In genomic region chr16:97977722-97978121, GRCm38 (mm10) we compare ENCODE assay signal across 24 mouse cellular contexts. TPM values are rescaled to one million over a fixed set of nuclear protein-coding genes. Genes with fewer than 3 reads are reported as not detected.
DNase-seq lines count a peak whose midpoint lies in the region; ATAC-seq and TF ChIP-seq lines count a peak whose summit lies in the region.
"Had no signal": no experiment of that assay in that cellular context is flagged by ENCODE, and none has a peak within 500 bp of the region (broad histone marks: within the 10 kb centered on the region; RNA-seq: fewer than 3 reads in every experiment).

No protein-coding gene starts in this region.

- no peak overlapping the region for H3K4me2 ChIP-seq in liver, embryonic 14.5 days (ENCODE audit: low read depth)
- no peak overlapping the region for H3K4me2 ChIP-seq in liver, postnatal 0 days (ENCODE audit: low read depth, low read length)
- no peak overlapping the region for H3K4me2 ChIP-seq in kidney, embryonic 14.5 days (replicated peaks; ENCODE audit: low read depth, low read length)
- H3K4me2 ChIP-seq: heart, embryonic 13.5 days; hindbrain, embryonic 14.5 days had no signal

- peaks cover 0 to 8% of the 10 kb centered on the region in 2 experiments; a peak in 2 of 4 replicates for H3K4me1 ChIP-seq in liver, embryonic 14.5 days (replicated peaks; ENCODE audit: control insufficient read depth in 2 of 2, insufficient read depth in 2 of 2, low read length in 1 of 2)
- no peaks in the 10 kb centered on the region for H3K4me1 ChIP-seq in liver, postnatal 0 days (ENCODE audit: insufficient read depth)
- no peaks in the 10 kb centered on the region for H3K4me1 ChIP-seq in kidney, embryonic 14.5 days (ENCODE audit: control insufficient read depth, insufficient read depth, low read length)
- H3K4me1 ChIP-seq: heart, embryonic 13.5 days had no signal

- no peak for TF ChIP-seq CTCF in liver, embryonic 14.5 days (IDR thresholded peaks at IDR 0.05; ENCODE audit: low read depth)
- no peak for TF ChIP-seq CTCF in liver, postnatal 0 days (IDR thresholded peaks at IDR 0.05; ENCODE audit: low read depth)

- TF ChIP-seq EP300 in liver, embryonic 14.5 days (IDR thresholded peaks at IDR 0.05; ENCODE audit: low read depth), result no peak
- TF ChIP-seq EP300 in liver, postnatal 0 days (IDR thresholded peaks at IDR 0.05; ENCODE audit: low read depth), result no peak

- no peak overlapping the region for H3K27ac ChIP-seq in liver, embryonic 14.5 days
- no peak overlapping the region for H3K27ac ChIP-seq in liver, postnatal 0 days (ENCODE audit: low read depth)
- no peak overlapping the region for H3K27ac ChIP-seq in kidney, embryonic 14.5 days (ENCODE audit: low read depth, low read length)
- H3K27ac ChIP-seq: heart, embryonic 13.5 days; hindbrain, embryonic 14.5 days; hindbrain, postnatal 0 days had no signal

- no peak overlapping the region for H3K9ac ChIP-seq in liver, embryonic 14.5 days (replicated peaks)
- H3K9ac ChIP-seq in liver, postnatal 0 days (replicated peaks), result no peak overlapping the region
- no peak overlapping the region for H3K9ac ChIP-seq in kidney, embryonic 14.5 days (ENCODE audit: low read depth, low read length)
- H3K9ac ChIP-seq: forebrain, postnatal 0 days; heart, embryonic 13.5 days; hindbrain, embryonic 14.5 days had no signal

- ATAC-seq in liver, embryonic 14.5 days (ENCODE audit: insufficient read depth), result peak; percentile 64; the same call in 1 of the 2 replicates
- no peak for ATAC-seq in liver, postnatal 0 days
- peak; percentile 67; the same call in 1 of the 2 replicates for ATAC-seq in erythroblast, adult 5-6 weeks (replicated peaks; ENCODE audit: low FRiP score, poor library complexity, severe bottlenecking)
- 0 out of 2 replicates have a peak, but pooled peaks have one; percentile 26 for ATAC-seq in megakaryocyte progenitor cell, adult 5-6 weeks (replicated peaks; ENCODE audit: poor library complexity)
- no peak for ATAC-seq in kidney, embryonic 14.5 days (ENCODE audit: low FRiP score, low TSS enrichment)
- ATAC-seq: CD4-positive, CD25-positive, alpha-beta regulatory T cell, adult 4 months; forebrain, embryonic 14.5 days; forebrain, postnatal 0 days; hindbrain, postnatal 0 days; inflammation-experienced regulatory T-cells, adult 6 months; Patski had no signal

- WGBS in liver, embryonic 14.5 days (ENCODE audit: insufficient replicate concordance), result 63% methylated on average over 3 of the region's 3 CpGs
- 73% methylated on average over 3 of the region's 3 CpGs for WGBS in liver, postnatal 0 days (ENCODE audit: insufficient replicate concordance)
- 92% methylated on average over 3 of the region's 3 CpGs for WGBS in kidney, embryonic 14.5 days

- H3K9me3 ChIP-seq in liver, embryonic 14.5 days (ENCODE audit: control insufficient read depth, low read length), result no peaks in the 10 kb centered on the region
- H3K9me3 ChIP-seq in liver, postnatal 0 days (ENCODE audit: low read length), result no peaks in the 10 kb centered on the region
- no peaks in the 10 kb centered on the region for H3K9me3 ChIP-seq in kidney, embryonic 14.5 days (ENCODE audit: control insufficient read depth, low read length)
- H3K9me3 ChIP-seq: heart, embryonic 13.5 days had no signal

- no peaks in the 10 kb centered on the region for H3K27me3 ChIP-seq in liver, embryonic 14.5 days (ENCODE audit: control insufficient read depth, insufficient read depth, low read length)
- H3K27me3 ChIP-seq in liver, postnatal 0 days (ENCODE audit: insufficient read depth, low read length), result no peaks in the 10 kb centered on the region
- no peaks in the 10 kb centered on the region for H3K27me3 ChIP-seq in kidney, embryonic 14.5 days (ENCODE audit: control insufficient read depth, insufficient read depth, low read length)
- H3K27me3 ChIP-seq: heart, embryonic 13.5 days; Patski had no signal

- no peak overlapping the region for H3K4me3 ChIP-seq in liver, embryonic 14.5 days (ENCODE audit: insufficient read depth in 1 of 2, low read depth in 2 of 2, low read length in 2 of 2)
- H3K4me3 ChIP-seq in liver, postnatal 0 days (ENCODE audit: low read depth, low read length), result no peak overlapping the region
- H3K4me3 ChIP-seq in kidney, embryonic 14.5 days (ENCODE audit: low read length), result no peak overlapping the region
- H3K4me3 ChIP-seq: heart, embryonic 13.5 days had no signal

- no peaks in the 10 kb centered on the region for H3K36me3 ChIP-seq in liver, embryonic 14.5 days (replicated peaks; ENCODE audit: control insufficient read depth, insufficient read depth, low read depth)
- no peaks in the 10 kb centered on the region for H3K36me3 ChIP-seq in liver, postnatal 0 days (replicated peaks; ENCODE audit: insufficient read depth, low read length)
- H3K36me3 ChIP-seq in kidney, embryonic 14.5 days (ENCODE audit: control insufficient read depth, insufficient read depth, low read length), result no peaks in the 10 kb centered on the region
- H3K36me3 ChIP-seq: heart, embryonic 13.5 days had no signal

- DNase-seq in liver, embryonic 14.5 days (ENCODE audit: low read depth in 3 of 3, low spot score in 3 of 3), result no peak
- no peak for DNase-seq in liver, postnatal 0 days
- DNase-seq in frontal cortex, postnatal 36 days (ENCODE audit: low spot score in 2 of 2), result no peak
- DNase-seq: adrenal gland, adult 2 months; adrenal gland, postnatal 14 days; cerebellum, adult 11 months; cerebellum, adult 8-10 months; cerebellum, postnatal 10 days; cerebellum, postnatal 36 days; forebrain, postnatal 0 days; gastrocnemius, postnatal 25 days; heart, adult 18-20 months; heart, postnatal 14 days; heart, postnatal 4 days had no signal

RNA-seq across cellular contexts. Expression of gene Zbtb21, which starts 15.3 kb away (rescaled TPM):
- 3.3 and 3.5 TPM in 2 replicates for polyA plus RNA-seq in liver, embryonic 14.5 days (2012; rRNA removed)
- polyA plus RNA-seq in liver, embryonic 14.5 days (2014; fragmentation: Nextera tagmentation; extraction: Ambion mirVana), result 2.3 and 3.2 TPM in 2 replicates
- polyA plus RNA-seq in liver, postnatal 0 days (2015; fragmentation: Nextera tagmentation; extraction: Ambion mirVana), result 1.8 and 1.9 TPM in 2 replicates
- total RNA-seq in erythroblast, adult 5-6 weeks (2015; ENCODE audit: low replicate concordance), result 0.96 and 11.3 TPM in 2 replicates
- 1.0 and 7.5 TPM in 2 replicates for total RNA-seq in erythroblast, adult 5-6 weeks (2017; ENCODE audit: low replicate concordance)
- 9.9 and 18.3 TPM in 2 replicates for total RNA-seq in megakaryocyte progenitor cell, adult 5-6 weeks (2015)
- total RNA-seq in megakaryocyte progenitor cell, adult 5-6 weeks (2017), result 12.0 and 16.8 TPM in 2 replicates
- 12.3 and 14.1 TPM in 2 replicates for polyA plus RNA-seq in kidney, embryonic 14.5 days (2014; fragmentation: Nextera tagmentation; extraction: Ambion mirVana)

RNA-seq across cellular contexts. Expression of gene C2cd2, which starts 15.3 kb away (rescaled TPM):
- polyA plus RNA-seq in liver, embryonic 14.5 days (2012; rRNA removed), result 1.5 and 1.9 TPM in 2 replicates
- 4.6 and 6.2 TPM in 2 replicates for polyA plus RNA-seq in liver, embryonic 14.5 days (2014; fragmentation: Nextera tagmentation; extraction: Ambion mirVana)
- 11.7 and 13.8 TPM in 2 replicates for polyA plus RNA-seq in liver, postnatal 0 days (2015; fragmentation: Nextera tagmentation; extraction: Ambion mirVana)
- total RNA-seq in erythroblast, adult 5-6 weeks (2015; ENCODE audit: low replicate concordance), result 2.7 and 9.4 TPM in 2 replicates
- 4.3 and 10.1 TPM in 2 replicates for total RNA-seq in erythroblast, adult 5-6 weeks (2017; ENCODE audit: low replicate concordance)
- 9.8 and 14.1 TPM in 2 replicates for total RNA-seq in megakaryocyte progenitor cell, adult 5-6 weeks (2015)
- 17.7 and 21.5 TPM in 2 replicates for total RNA-seq in megakaryocyte progenitor cell, adult 5-6 weeks (2017)
- 12.6 and 20.6 TPM in 2 replicates for polyA plus RNA-seq in kidney, embryonic 14.5 days (2014; fragmentation: Nextera tagmentation; extraction: Ambion mirVana)

RNA-seq across cellular contexts. Expression of gene B230307C23Rik, which starts 19.4 kb away (rescaled TPM):
- 7.1 and 9.7 TPM in 2 replicates for polyA plus RNA-seq in liver, embryonic 14.5 days (2012; rRNA removed)
- polyA plus RNA-seq in liver, embryonic 14.5 days (2014; fragmentation: Nextera tagmentation; extraction: Ambion mirVana), result 12.2 and 12.3 TPM in 2 replicates
- polyA plus RNA-seq in liver, postnatal 0 days (2015; fragmentation: Nextera tagmentation; extraction: Ambion mirVana), result 9.8 and 11.2 TPM in 2 replicates
- 7.5 and 8.5 TPM in 2 replicates for total RNA-seq in erythroblast, adult 5-6 weeks (2015; ENCODE audit: low replicate concordance)
- total RNA-seq in erythroblast, adult 5-6 weeks (2017; ENCODE audit: low replicate concordance), result 6.4 and 16.6 TPM in 2 replicates
- total RNA-seq in megakaryocyte progenitor cell, adult 5-6 weeks (2015), result 26.8 and 45.0 TPM in 2 replicates
- 66.4 and 152 TPM in 2 replicates for total RNA-seq in megakaryocyte progenitor cell, adult 5-6 weeks (2017)
- polyA plus RNA-seq in kidney, embryonic 14.5 days (2014; fragmentation: Nextera tagmentation; extraction: Ambion mirVana), result 28.8 and 29.3 TPM in 2 replicates

Comparison
In these comparisons a context has a peak if more than half of its experiments do, and no peak if none do; other contexts are left out.
1. ATAC-seq: peak in liver, embryonic 14.5 days (single experiment), erythroblast, adult 5-6 weeks (single experiment) and megakaryocyte progenitor cell, adult 5-6 weeks (single experiment); none in liver, postnatal 0 days (single experiment) and kidney, embryonic 14.5 days (single experiment).